Mouse (Mus musculus) Patski (cell line): ENCODE data around the gene Kng1. TPM values are rescaled to one million over a fixed set of nuclear protein-coding genes. Genes with fewer than 3 reads are reported as not detected.

Source experiments
- ATAC-seq: fragments of 100-300 bp; one replicate; pipeline ENCODE4 v1.8.0; 2021
- CTCF ChIA-PET: fragments of 350-600 bp; sonication (Branson Sonifier 250); formaldehyde crosslinking; loops from one replicate; lab custom pipeline; 2022; ENCODE audit warnings: inconsistent platforms; lab: Charles Lee
- POLR2A ChIA-PET: fragments of 350-600 bp; sonication (Branson Sonifier 250); formaldehyde crosslinking; loops from one replicate; lab custom pipeline; 2022; ENCODE audit warnings: antibody characterized with exemption, inconsistent platforms; lab: Charles Lee
- DNase-seq: peaks from one replicate; pipeline ENCODE4 v3.0.0-alpha.2; 2011; ENCODE audit warnings: low read depth, low spot score
- H3K27me3 ChIP-seq: fragments of 371-371 bp; one replicate; pipeline ENCODE4 v1.5.1; 2021
- CTCF ChIP-seq: fragments of 100-300 bp; IDR thresholded peaks from one replicate; pipeline ENCODE4 v1.5.1; 2021
- in situ Hi-C: fragments of 300-500 bp; cut with MboI; formaldehyde crosslinking; loops from 3 replicates; pipeline ENCODE4 v1.11.1; 2018; ENCODE audit warnings: low pct_unique_long_range_greater_than_20kb, mixed read lengths
- polyA plus RNA-seq: library from polyadenylated mRNA; unstranded; gene quantifications from one replicate; pipeline ENCODE4 v1.2.3, GENCODE M21; 2021

Gene Kng1
- polyA plus RNA-seq, 1 experiment from 2014 or later, result 9.8 TPM

DNA sequence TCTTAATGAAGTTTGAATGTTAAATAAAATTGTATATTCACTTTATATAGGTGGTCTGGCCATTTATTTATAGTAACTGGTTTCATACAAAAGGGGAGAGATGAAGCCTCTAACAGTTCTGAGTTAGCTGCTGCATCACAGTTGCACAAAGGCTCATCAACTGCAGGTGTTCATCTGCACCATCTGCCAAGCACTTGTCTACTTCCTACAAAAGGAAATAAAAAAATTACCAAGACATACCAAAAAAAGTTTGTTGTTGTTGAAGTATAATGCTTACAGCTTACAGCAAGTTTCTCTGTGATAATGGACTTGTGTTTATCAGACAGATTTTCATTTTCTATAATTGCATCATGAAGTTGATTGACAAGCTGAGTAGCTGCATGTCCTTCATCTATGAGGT lies 56.2 kb downstream of the Kng1 start:
- in situ Hi-C loops, result no loop called here
- no peak for ATAC-seq
- ChIA-PET CTCF (no interaction called here), POLR2A (no interaction called here)
- no peak for DNase-seq
- H3K27me3 ChIP-seq, result no peaks in the 10 kb centered on the region
- no peak for TF ChIP-seq CTCF

DNA sequence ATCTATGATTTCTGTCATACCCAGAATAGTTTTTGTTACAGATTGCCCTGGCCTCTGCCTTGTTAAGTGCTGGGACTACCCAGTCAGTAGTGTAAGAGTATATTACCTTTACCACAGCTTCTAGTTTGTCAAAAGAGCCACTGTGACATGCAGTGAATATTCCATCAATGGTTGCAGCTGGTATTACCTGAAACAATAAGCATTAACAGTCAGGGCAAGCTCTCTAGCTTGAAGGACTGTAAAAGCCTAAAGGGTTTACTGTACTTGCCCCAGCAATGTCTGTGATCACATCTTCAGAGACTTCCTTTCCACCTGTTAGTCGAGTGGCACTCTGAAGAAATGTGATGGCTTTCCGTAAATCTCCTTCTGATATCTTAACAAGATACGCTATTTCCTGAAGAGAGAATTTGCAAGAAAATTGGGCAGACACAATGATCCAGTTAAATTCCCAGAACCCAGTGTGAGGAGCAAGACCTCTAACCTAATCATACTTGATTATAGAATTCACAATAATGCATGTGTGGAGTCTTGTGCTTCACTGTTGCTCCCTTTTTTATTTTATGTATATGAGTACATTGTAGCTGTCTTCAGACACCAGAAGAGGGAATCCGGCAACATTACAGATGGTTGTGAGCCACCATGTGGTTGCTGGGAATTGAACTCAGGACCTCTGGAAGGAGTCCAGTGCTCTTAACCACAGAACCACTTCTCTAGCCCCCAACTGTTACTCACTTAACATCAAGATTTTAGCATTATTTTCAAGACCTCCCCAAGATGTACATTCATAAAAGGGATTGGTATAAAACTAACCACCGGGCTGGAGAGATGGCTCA lies 56.9 kb downstream of the Kng1 start:
- no peaks in the 10 kb centered on the region for H3K27me3 ChIP-seq
- no peak for TF ChIP-seq CTCF
- in situ Hi-C loops, result no loop called here
- no peak for DNase-seq
- ATAC-seq, result peak; percentile 39
- ChIA-PET POLR2A (no interaction called here), CTCF (no interaction called here)

DNA sequence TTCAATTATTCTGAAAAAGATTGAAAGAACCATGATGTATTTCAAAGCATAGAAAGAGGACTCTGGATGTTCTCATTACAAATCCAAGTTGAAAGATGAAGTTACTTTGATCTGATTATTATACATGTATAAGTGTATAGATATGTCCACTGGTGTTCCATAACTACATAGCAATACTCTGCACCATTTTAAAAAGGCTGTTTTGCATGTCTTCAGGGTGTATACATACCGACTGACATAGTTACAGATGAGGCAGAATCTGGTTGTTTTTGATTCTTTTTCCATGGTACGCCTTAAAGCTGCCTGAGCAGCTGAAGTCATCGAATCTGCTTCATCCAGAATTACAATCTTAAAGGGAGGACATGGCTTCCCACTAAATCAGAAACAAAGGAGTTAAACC lies 57.8 kb downstream of the Kng1 start:
- CTCF ChIA-PET, result no interaction called here
- no peak for TF ChIP-seq CTCF
- DNase-seq, result no peak
- POLR2A ChIA-PET, result interaction anchor here (1.4 kb wide), 1 partner anchor 11 kb away, joined by 3 read pairs; no protein-coding TSS in a partner anchor
- H3K27me3 ChIP-seq, result no peaks in the 10 kb centered on the region
- in situ Hi-C loops, result no loop called here
- no peak for ATAC-seq

DNA sequence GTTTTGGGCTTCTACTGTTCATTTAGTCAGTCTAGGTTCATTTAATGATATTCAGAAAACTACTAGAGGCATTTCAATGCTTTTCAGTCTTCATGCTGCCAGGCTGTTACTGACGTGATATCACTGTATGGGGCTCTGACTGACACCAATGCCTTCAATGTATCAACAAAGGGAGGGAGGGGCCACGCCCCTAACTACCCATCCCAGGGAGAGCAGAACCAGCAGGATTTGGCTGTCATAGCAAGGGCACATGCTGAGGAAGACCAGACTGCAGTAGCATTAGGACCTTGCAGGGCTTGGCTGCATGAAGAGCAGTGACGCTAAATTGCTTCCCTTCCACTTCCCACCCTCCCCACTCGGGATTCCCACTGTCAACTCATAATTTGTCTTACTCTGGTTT lies 59.5 kb downstream of the Kng1 start:
- ATAC-seq, result no peak
- no peak for DNase-seq
- no peak for TF ChIP-seq CTCF
- in situ Hi-C loops, result no loop called here
- ChIA-PET POLR2A (interaction anchor here (0.6 to 1.3 kb wide), 2 partner anchors 10 to 157 kb away, joined by 4 to 6 read pairs; partner anchors contain the start of gene Eif4a2), CTCF (no interaction called here)
- H3K27me3 ChIP-seq, result no peaks in the 10 kb centered on the region

DNA sequence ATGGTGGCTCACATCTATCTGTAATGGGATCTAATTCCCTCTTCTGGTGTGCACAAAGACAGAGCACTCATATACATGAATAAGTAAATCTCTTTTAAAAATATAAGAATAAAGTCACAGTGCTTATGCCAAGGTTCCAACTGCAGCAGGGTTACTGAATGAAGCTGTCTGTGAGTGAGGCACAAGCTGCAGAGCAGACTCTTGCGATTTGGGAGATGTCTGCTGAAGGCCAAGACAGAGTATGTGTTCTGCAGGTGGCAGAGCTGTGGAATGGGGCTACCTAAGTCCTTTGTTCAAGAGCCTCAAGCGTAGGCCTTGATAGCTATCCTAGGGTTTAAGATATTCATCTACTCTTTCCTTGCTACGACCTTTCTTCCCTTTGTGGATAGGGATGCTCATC lies 64.8 kb downstream of the Kng1 start:
- no peaks in the 10 kb centered on the region for H3K27me3 ChIP-seq
- no peak for ATAC-seq
- TF ChIP-seq CTCF, result no peak
- ChIA-PET CTCF (no interaction called here), POLR2A (no interaction called here)
- in situ Hi-C loops, result no loop called here
- no peak for DNase-seq

GRCm38 (mm10) chr16:23123104-23123503 lies 65.4 kb downstream of the Kng1 start:
- H3K27me3 ChIP-seq, result no peaks in the 10 kb centered on the region
- DNase-seq, result no peak
- no peak for TF ChIP-seq CTCF
- in situ Hi-C loops, result no loop called here
- no peak for ATAC-seq
- POLR2A ChIA-PET, result no interaction called here
- CTCF ChIA-PET, result no interaction called here

DNA sequence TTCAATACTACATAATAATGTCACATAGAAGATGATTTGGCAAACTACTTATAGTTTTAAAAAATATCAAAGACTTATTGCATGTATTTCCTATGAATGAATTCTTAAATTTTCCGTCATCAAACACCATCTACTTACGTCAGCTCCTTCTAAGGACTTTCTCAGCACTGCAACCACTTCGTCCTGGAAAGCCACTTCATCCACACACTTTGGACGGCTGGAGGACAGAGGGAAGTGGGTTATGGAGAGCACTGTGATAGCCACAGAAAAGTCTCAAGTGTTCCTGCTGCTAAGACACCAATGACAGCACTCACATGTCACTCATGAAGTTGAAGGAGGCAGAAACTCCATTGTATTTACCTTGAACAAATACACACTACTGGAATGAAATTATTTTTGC lies 66.7 kb downstream of the Kng1 start:
- no peak for DNase-seq
- ChIA-PET POLR2A (no interaction called here), CTCF (no interaction called here)
- in situ Hi-C loops, result no loop called here
- TF ChIP-seq CTCF, result no peak
- H3K27me3 ChIP-seq, result no peaks in the 10 kb centered on the region
- no peak for ATAC-seq

DNA sequence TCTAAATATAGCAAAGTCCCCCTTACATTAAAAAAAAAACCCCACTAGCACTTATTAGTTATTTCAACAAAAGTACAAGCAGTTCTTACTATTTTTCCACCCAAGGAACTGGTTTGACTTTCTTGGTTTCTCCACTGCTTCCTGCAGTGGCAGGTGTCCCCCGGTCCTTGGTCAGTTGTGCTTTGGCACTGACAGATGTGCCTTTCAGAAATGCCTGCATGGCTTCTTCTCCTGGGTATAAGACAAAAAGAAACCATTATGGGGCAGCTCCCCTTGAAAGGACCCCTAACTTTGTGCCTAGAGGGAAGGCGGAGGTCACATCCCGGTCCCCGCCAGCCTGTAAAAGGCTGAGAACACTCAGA lies 69.6 kb downstream of the Kng1 start:
- H3K27me3 ChIP-seq, result no peaks in the 10 kb centered on the region
- ChIA-PET POLR2A (interaction anchor here (2.8 kb wide), 1 partner anchor 19 kb away, joined by 21 read pairs; the partner anchor contains the start of gene Eif4a2), CTCF (interaction anchor here (1.1 kb wide), 1 partner anchor 276 kb away, joined by 3 read pairs; no protein-coding TSS in a partner anchor)
- DNase-seq, result no peak
- ATAC-seq, result no peak
- in situ Hi-C loops, result no loop called here
- TF ChIP-seq CTCF, result no peak

DNA sequence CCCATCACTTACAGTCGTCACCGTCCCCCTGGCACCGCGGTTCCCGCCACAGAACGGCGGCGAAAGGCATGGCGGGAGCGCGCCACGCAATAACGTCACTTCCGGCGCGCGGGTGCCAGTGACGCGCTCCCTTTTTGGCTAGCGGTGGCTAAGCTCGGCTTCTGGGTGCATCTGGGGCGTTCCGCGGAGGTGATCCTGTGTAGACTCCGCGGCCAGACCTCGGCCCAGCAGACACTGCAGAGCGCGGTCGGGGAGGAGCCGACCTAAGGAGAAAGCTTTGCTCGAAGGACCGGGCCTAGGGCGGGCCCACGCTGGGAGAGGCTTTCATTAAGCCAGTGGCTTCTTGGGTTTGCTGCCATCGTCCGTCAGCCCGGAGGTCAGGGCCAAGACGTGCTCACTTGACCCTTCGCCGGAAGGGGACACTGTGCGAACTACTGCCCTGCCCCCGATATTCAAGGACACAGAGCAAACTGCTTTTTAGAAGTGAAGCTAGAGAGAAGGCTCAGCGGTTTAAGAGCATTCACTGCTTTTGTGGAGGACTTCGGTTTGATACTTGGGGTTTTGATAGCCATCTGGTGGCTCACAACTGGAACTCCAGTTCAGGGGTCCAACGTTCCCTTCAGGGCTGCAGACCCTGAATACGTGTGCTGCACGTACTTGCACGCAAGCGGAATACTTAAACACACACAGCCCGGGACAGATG lies 70.2 kb downstream of the Kng1 start, which contains the start of gene Rfc4:
TSS of gene Rfc4 (minus strand) at position 65 of the 703 bp plus-strand sequence.
- POLR2A ChIA-PET, result interaction anchor here (0.6 to 2.8 kb wide), 4 partner anchors 20 to 279 kb away, joined by 3 to 21 read pairs (median 3); partner anchors contain the start of gene Eif4a2
- no peaks in the 10 kb centered on the region for H3K27me3 ChIP-seq
- peak; percentile 58 for TF ChIP-seq CTCF
- DNase-seq (no peak), ATAC-seq (peak; percentile 93)
- in situ Hi-C loops, result no loop called here
- CTCF ChIA-PET, result interaction anchor here (0.9 to 1.4 kb wide), 3 partner anchors 38 to 275 kb away, joined by 3 to 4 read pairs (median 3); no protein-coding TSS in a partner anchor

DNA sequence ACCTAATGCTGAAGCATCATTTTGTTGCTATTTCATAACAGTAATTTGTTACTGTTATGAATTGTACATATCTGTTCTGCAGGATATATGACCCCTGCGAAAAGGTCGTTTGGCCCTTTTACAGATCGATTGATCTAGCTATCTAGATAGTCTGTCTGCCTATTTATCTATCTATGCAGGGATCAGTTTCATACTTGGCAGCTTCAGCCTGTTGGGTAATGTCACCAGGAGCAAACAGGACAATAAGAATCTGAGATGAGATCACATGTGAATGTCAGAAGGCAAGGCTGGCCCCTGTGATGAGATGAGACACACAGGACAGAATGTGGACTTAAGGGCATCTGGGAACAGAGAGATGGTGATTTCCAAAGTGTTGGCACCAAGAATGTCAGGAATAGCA lies 72.6 kb downstream of the Kng1 start:
- no peaks in the 10 kb centered on the region for H3K27me3 ChIP-seq
- ATAC-seq (no peak), DNase-seq (no peak)
- ChIA-PET POLR2A (no interaction called here), CTCF (no interaction called here)
- in situ Hi-C loops, result loop anchor here (10.0 kb wide), 1 partner anchor 256 kb away; no protein-coding TSS in a partner anchor
- TF ChIP-seq CTCF, result no peak

Other genes starting within 250 kb of the Kng1 start
- 0.60 TPM for gene Crygs, start 246.3 kb upstream of the Kng1 start, polyA plus RNA-seq
- 24.7 TPM for gene Tbccd1, start 200.2 kb upstream of the Kng1 start, polyA plus RNA-seq
- gene Dnajb11, start 200.0 kb upstream of the Kng1 start, polyA plus RNA-seq, result 140 TPM
- gene Ahsg, start 166.6 kb upstream of the Kng1 start, polyA plus RNA-seq, result not detected
- gene Fetub, start 139.5 kb upstream of the Kng1 start, polyA plus RNA-seq, result 0.21 TPM
- gene Hrg, start 106.8 kb upstream of the Kng1 start, polyA plus RNA-seq, result not detected
- gene Kng2, start 28.4 kb upstream of the Kng1 start, polyA plus RNA-seq, result 7.6 TPM
- 578 TPM for gene Eif4a2, start 49.6 kb downstream of the Kng1 start, polyA plus RNA-seq
- 25.8 TPM for gene Rfc4, start 69.9 kb downstream of the Kng1 start, polyA plus RNA-seq
- gene Adipoq, start 88.7 kb downstream of the Kng1 start, polyA plus RNA-seq, result not detected
- gene St6gal1, start 166.9 kb downstream of the Kng1 start, polyA plus RNA-seq, result 63.1 TPM